Mouse (Mus musculus): ENCODE measurements at regions not wholly inside any gene's neighbourhood (a gene's known extent, or its start where the extent isn't known, plus 50 kb on each side); places are given as distances from the start of the nearest gene placed in this dataset.
A peak's percentile ranks its signal among the peaks of the same experiment; 100 is the strongest.
"Not testable (repeated sequence)": the region's sequence is repeated elsewhere in the genome, so short reads cannot be mapped to it uniquely, and the experiment has no call there.

DNA sequence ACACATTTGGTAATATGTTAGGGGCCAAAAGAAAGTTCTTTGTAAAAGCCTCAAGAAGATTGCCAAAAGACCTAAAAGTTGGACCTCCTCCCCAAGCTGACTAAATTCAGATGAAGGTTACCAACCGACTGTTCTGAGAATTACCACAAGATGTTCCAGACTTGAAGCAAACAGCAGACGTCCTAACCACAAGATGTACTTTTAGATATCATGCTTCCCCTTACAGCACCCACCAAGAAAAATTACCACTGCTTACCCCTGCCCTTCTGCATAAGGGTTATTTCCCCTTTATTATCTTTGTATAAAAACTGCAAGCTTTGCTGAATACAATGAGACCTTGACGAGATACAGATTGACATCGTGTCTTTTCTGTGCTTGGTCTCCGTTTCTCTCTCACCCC, 121.6 kb upstream of the Cst10 start:
- TF ChIP-seq ZC3H11A (IDR thresholded peaks at IDR 0.05; ENCODE audit: borderline replicate concordance, low read depth, low read length) (no peak), ZNF384 (IDR thresholded peaks at IDR 0.05; ENCODE audit: low read depth, low read length) (no peak), HCFC1 (IDR thresholded peaks at IDR 0.05; ENCODE audit: borderline replicate concordance, insufficient read depth, low read length) (no peak), CHD2 (IDR thresholded peaks at IDR 0.05; ENCODE audit: low read depth, low read length) (no peak), MAFK (IDR thresholded peaks at IDR 0.05; ENCODE audit: insufficient read depth, low read depth, low read length) (no peak)
- H3K36me3 ChIP-seq (ENCODE audit: control insufficient read depth, insufficient read depth, low read length, poor library complexity, severe bottlenecking) = no peaks in the 10 kb centered on the region
- in situ Hi-C loops (cut with MboI; ENCODE audit: low sequenced_read_pairs in 2 of 2, unreplicated experiment in 2 of 2) = no loop called here
- no peaks in the 10 kb centered on the region for H3K9me3 ChIP-seq (ENCODE audit: control insufficient read depth, insufficient read depth, low read depth, low read length)
- H3K27ac ChIP-seq (ENCODE audit: insufficient read depth, low read depth, low read length, poor library complexity, severe bottlenecking) = no peak overlapping the region
- H3K9ac ChIP-seq (ENCODE audit: insufficient read depth, low read depth, low read length, poor library complexity, severe bottlenecking) = no peak overlapping the region
- H3K4me3 ChIP-seq (ENCODE audit: insufficient read depth in 1 of 2, low read depth in 1 of 2, low read length in 2 of 2, poor library complexity in 1 of 2, severe bottlenecking in 1 of 2) = no peak overlapping the region
- DNase-seq (ENCODE audit: low read depth, low spot score) = no peak
- no peaks in the 10 kb centered on the region for H3K4me1 ChIP-seq (ENCODE audit: control insufficient read depth in 2 of 2, insufficient read depth in 2 of 2, low read length in 2 of 2, poor library complexity in 1 of 2)

DNA sequence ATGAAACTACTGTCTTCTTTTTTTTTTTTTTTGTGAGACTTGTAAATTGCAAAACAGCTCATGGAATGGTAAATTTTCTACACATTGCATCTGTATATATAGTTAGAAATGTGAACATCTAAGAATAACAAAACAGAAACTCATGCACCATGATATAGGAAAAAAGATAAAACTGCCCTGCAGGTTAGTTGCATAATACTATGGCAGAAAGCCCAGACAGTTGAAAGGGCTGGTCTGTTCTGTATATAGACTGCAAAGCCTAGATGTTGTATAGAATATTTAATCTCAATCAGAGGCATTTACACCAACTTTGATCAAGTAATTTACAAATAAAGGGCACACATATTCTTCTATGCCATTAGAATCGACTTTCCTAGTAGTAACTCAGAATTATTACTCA, 120.7 kb upstream of the Cst10 start:
- no peak for DNase-seq (ENCODE audit: low read depth, low spot score)
- in situ Hi-C loops (cut with MboI; ENCODE audit: low sequenced_read_pairs in 2 of 2, unreplicated experiment in 2 of 2) = no loop called here
- Histone ChIP-seq H3K4me1 (ENCODE audit: control insufficient read depth in 2 of 2, insufficient read depth in 2 of 2, low read length in 2 of 2, poor library complexity in 1 of 2) (no peaks in the 10 kb centered on the region), H3K9me3 (ENCODE audit: control insufficient read depth, insufficient read depth, low read depth, low read length) (no peaks in the 10 kb centered on the region), H3K4me3 (ENCODE audit: insufficient read depth in 1 of 2, low read depth in 1 of 2, low read length in 2 of 2, poor library complexity in 1 of 2, severe bottlenecking in 1 of 2) (no peak overlapping the region), H3K9ac (ENCODE audit: insufficient read depth, low read depth, low read length, poor library complexity, severe bottlenecking) (no peak overlapping the region), H3K27ac (ENCODE audit: insufficient read depth, low read depth, low read length, poor library complexity, severe bottlenecking) (no peak overlapping the region), H3K36me3 (ENCODE audit: control insufficient read depth, insufficient read depth, low read length, poor library complexity, severe bottlenecking) (no peaks in the 10 kb centered on the region)
- TF ChIP-seq MAFK (IDR thresholded peaks at IDR 0.05; ENCODE audit: insufficient read depth, low read depth, low read length) (no peak), CHD2 (IDR thresholded peaks at IDR 0.05; ENCODE audit: low read depth, low read length) (no peak), HCFC1 (IDR thresholded peaks at IDR 0.05; ENCODE audit: borderline replicate concordance, insufficient read depth, low read length) (no peak), ZC3H11A (IDR thresholded peaks at IDR 0.05; ENCODE audit: borderline replicate concordance, low read depth, low read length) (no peak), ZNF384 (IDR thresholded peaks at IDR 0.05; ENCODE audit: low read depth, low read length) (no peak)

DNA sequence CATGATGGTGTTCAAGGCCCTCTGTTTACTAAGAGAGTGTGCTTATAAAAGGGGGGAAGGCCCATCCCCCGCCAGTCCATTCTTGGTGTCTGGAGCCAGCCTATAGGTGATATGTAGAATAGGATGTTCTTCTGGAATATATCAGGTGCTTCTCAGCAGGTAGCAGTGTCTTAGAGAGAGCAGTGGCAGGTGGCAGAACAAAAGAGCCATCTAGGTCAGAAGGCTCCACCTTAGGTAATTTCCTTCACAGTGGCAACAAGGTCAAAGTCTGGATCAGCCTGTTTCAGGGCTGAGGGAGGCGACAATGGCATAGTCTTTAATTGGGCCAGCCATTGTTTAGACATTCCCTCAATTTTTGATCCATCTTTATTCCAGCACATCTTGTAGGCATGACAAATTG, 107.9 kb upstream of the Cst10 start:
- H3K27ac ChIP-seq (ENCODE audit: insufficient read depth, low read depth, low read length, poor library complexity, severe bottlenecking); H3K36me3 ChIP-seq (ENCODE audit: control insufficient read depth, insufficient read depth, low read length, poor library complexity, severe bottlenecking); in situ Hi-C loops (cut with MboI; ENCODE audit: low sequenced_read_pairs in 2 of 2, unreplicated experiment in 2 of 2); H3K4me3 ChIP-seq (ENCODE audit: insufficient read depth in 1 of 2, low read depth in 1 of 2, low read length in 2 of 2, poor library complexity in 1 of 2, severe bottlenecking in 1 of 2); H3K9me3 ChIP-seq (ENCODE audit: control insufficient read depth, insufficient read depth, low read depth, low read length); DNase-seq (ENCODE audit: low read depth, low spot score); H3K9ac ChIP-seq (ENCODE audit: insufficient read depth, low read depth, low read length, poor library complexity, severe bottlenecking); H3K4me1 ChIP-seq (ENCODE audit: control insufficient read depth in 2 of 2, insufficient read depth in 2 of 2, low read length in 2 of 2, poor library complexity in 1 of 2): not testable (repeated sequence)

DNA sequence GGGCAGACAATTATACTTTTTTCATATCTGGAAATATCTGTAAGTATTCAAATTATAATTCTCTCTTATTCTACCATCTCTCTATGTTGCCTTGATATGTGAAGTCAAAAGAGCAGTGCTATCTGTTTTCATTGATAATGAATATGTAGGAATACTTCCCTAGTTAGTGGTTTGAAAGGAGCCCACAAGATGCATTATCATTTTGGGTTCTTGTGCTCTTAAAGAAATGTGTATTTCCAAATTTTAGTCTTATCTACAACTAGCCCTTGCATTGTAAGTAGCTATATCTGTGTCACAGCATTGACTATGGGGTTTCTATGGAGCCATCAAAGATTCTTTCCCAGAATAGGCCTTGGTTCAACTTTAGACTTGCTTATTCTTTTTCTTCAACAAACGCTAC, 99.3 kb upstream of the Cst10 start:
- H3K36me3 ChIP-seq (ENCODE audit: control insufficient read depth, insufficient read depth, low read length, poor library complexity, severe bottlenecking) = no peaks in the 10 kb centered on the region
- peaks cover 4% of the 10 kb centered on the region for H3K9me3 ChIP-seq (ENCODE audit: control insufficient read depth, insufficient read depth, low read depth, low read length)
- H3K9ac ChIP-seq (ENCODE audit: insufficient read depth, low read depth, low read length, poor library complexity, severe bottlenecking) = no peak overlapping the region
- TF ChIP-seq ZC3H11A (IDR thresholded peaks at IDR 0.05; ENCODE audit: borderline replicate concordance, low read depth, low read length) (no peak), ZNF384 (IDR thresholded peaks at IDR 0.05; ENCODE audit: low read depth, low read length) (no peak), HCFC1 (IDR thresholded peaks at IDR 0.05; ENCODE audit: borderline replicate concordance, insufficient read depth, low read length) (no peak), CHD2 (IDR thresholded peaks at IDR 0.05; ENCODE audit: low read depth, low read length) (no peak), MAFK (IDR thresholded peaks at IDR 0.05; ENCODE audit: insufficient read depth, low read depth, low read length) (no peak)
- no peaks in the 10 kb centered on the region for H3K4me1 ChIP-seq (ENCODE audit: control insufficient read depth in 2 of 2, insufficient read depth in 2 of 2, low read length in 2 of 2, poor library complexity in 1 of 2)
- in situ Hi-C loops (cut with MboI; ENCODE audit: low sequenced_read_pairs in 2 of 2, unreplicated experiment in 2 of 2) = no loop called here
- DNase-seq (ENCODE audit: low read depth, low spot score) = no peak
- no peak overlapping the region for H3K4me3 ChIP-seq (ENCODE audit: insufficient read depth in 1 of 2, low read depth in 1 of 2, low read length in 2 of 2, poor library complexity in 1 of 2, severe bottlenecking in 1 of 2)
- no peak overlapping the region for H3K27ac ChIP-seq (ENCODE audit: insufficient read depth, low read depth, low read length, poor library complexity, severe bottlenecking)

DNA sequence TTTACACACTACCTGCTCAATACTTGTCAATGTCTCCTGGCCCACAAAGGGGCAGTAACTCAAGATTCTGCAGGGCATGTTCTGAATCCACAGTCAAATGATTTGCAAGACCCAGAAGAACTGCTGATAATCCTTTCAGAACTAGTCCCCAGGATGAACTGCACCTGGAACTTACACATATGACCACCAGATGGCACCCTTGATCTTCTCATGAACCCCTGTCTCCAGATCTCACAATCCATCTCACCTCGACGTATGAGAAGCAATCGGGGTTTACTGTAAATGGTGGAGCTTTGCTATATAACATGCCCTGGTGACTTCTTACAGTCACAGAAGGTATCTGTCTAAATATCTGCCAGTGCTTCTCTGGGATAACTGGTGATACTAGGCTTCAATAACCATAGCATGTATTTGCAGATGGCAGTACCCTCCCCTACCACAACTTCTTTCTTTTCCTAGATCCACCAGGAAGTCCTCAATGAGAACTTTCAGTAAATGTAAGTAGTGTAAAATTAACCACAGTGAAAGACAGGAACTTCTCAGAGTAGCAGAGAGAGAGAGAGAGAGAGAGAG, 54.5 kb upstream of the Cst10 start:
- Histone ChIP-seq H3K27ac (ENCODE audit: insufficient read depth, low read depth, low read length, poor library complexity, severe bottlenecking) (no peak overlapping the region), H3K9me3 (ENCODE audit: control insufficient read depth, insufficient read depth, low read depth, low read length) (no peaks in the 10 kb centered on the region), H3K4me1 (ENCODE audit: control insufficient read depth in 2 of 2, insufficient read depth in 2 of 2, low read length in 2 of 2, poor library complexity in 1 of 2) (no peaks in the 10 kb centered on the region), H3K4me3 (ENCODE audit: insufficient read depth in 1 of 2, low read depth in 1 of 2, low read length in 2 of 2, poor library complexity in 1 of 2, severe bottlenecking in 1 of 2) (no peak overlapping the region), H3K36me3 (ENCODE audit: control insufficient read depth, insufficient read depth, low read length, poor library complexity, severe bottlenecking) (no peaks in the 10 kb centered on the region), H3K9ac (ENCODE audit: insufficient read depth, low read depth, low read length, poor library complexity, severe bottlenecking) (no peak overlapping the region)
- no peak for TF ChIP-seq MAFK (IDR thresholded peaks at IDR 0.05; ENCODE audit: insufficient read depth, low read depth, low read length)
- TF ChIP-seq ZC3H11A (IDR thresholded peaks at IDR 0.05; ENCODE audit: borderline replicate concordance, low read depth, low read length) = peak; percentile 71; the same call in 1 of the 2 replicates
- TF ChIP-seq HCFC1 (IDR thresholded peaks at IDR 0.05; ENCODE audit: borderline replicate concordance, insufficient read depth, low read length) = no peak
- no peak for TF ChIP-seq CHD2 (IDR thresholded peaks at IDR 0.05; ENCODE audit: low read depth, low read length)
- DNase-seq (ENCODE audit: low read depth, low spot score) = peak; percentile 54
- in situ Hi-C loops (cut with MboI; ENCODE audit: low sequenced_read_pairs in 2 of 2, unreplicated experiment in 2 of 2) = loop anchor here in 1 of 2 experiments (10.0 kb wide), 1 partner anchor 744 kb away; no protein-coding TSS in a partner anchor

All from ES-E14 (cell line).